Mouse (Mus musculus) lung, embryonic 15.5 days (tissue): ENCODE measurements around the gene Lefty1. TPM values are rescaled to one million over a fixed set of nuclear protein-coding genes. Genes with fewer than 3 reads are reported as not detected.

ENCODE experiments used
- ATAC-seq: fragments of 200-750 bp; cut with Nextera tagmentation; 2 replicates; pipeline ENCODE4 v1.8.0; 2017; ENCODE audit warnings: moderate number of reproducible peaks, borderline replicate concordance; ENCODE audit not compliant: low FRiP score, low TSS enrichment; ENCODE audit errors: extremely low read depth
- H3K27ac ChIP-seq: fragments of 300-500 bp; sonication (generic); 2 replicates; pipeline ENCODE4 v1.5.1; 2015; ENCODE audit warnings: moderate library complexity, mild to moderate bottlenecking, inconsistent platforms
- H3K27me3 ChIP-seq: fragments of 300-500 bp; sonication (generic); 2 replicates; pipeline ENCODE4 v1.6.1; 2015; ENCODE audit warnings: inconsistent platforms
- H3K36me3 ChIP-seq: fragments of 300-500 bp; sonication (generic); 2 replicates; pipeline ENCODE4 v1.6.1; 2015; ENCODE audit warnings: inconsistent platforms
- H3K4me1 ChIP-seq: fragments of 300-500 bp; sonication (generic); 2 replicates; pipeline ENCODE4 v1.6.1; 2015; ENCODE audit warnings: inconsistent platforms
- H3K4me2 ChIP-seq: fragments of 300-500 bp; sonication (generic); 2 replicates; pipeline ENCODE4 v1.6.1; 2015; ENCODE audit warnings: inconsistent platforms, mild to moderate bottlenecking, moderate library complexity
- H3K4me3 ChIP-seq: fragments of 300-500 bp; sonication (generic); 2 replicates; pipeline ENCODE4 v1.5.1; 2015; ENCODE audit warnings: mild to moderate bottlenecking, inconsistent platforms
- H3K9ac ChIP-seq: fragments of 300-500 bp; sonication (generic); 2 replicates; pipeline ENCODE4 v1.6.1; 2015; ENCODE audit warnings: inconsistent platforms
- H3K9me3 ChIP-seq: fragments of 300-500 bp; sonication (generic); 2 replicates; pipeline ENCODE4 v1.6.1; 2016; ENCODE audit warnings: inconsistent platforms
- WGBS: fragments of 180-500 bp; shearing (Covaris S2); methylation state at CpG from one replicate; pipeline ENCODE4 v1.1.7; 2015; 5-methylcytosine and 5-hydroxymethylcytosine counted together
- polyA plus RNA-seq: library from polyadenylated mRNA; unstranded; fragments of >200 nt; fragmentation: Nextera tagmentation; extraction: Ambion mirVana; gene quantifications from 2 replicates; pipeline ENCODE4 v1.2.1, GENCODE M21; 2015

The Lefty1 gene
- polyA plus RNA-seq, 1 experiment from 2014 or later, result 1.2 TPM

DNA sequence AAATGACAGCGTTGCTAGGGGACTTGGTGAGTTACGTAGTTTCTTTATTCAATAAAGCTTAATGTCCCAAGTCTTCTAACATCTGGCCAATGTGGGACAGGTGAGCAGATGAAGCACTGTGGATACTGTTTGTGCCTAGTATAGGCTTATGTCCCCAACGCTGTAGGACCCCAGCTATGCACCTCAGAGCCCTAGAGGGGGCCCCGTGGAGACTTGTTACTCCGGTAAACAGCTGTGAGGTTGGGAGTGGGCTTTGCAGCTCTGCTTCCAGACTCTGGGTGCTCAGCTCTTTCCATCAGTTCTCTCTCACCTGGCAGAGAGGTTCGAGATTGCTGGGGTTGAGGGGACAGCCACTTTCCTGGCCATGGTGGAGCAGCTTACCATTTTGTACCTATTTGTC is 29.5 kb upstream of the Lefty1 start:
- peak overlapping the region; percentile 92 for H3K4me3 ChIP-seq
- no peak overlapping the region for H3K27ac ChIP-seq
- peaks cover 23% of the 10 kb centered on the region for H3K36me3 ChIP-seq
- peak overlapping the region; percentile 19; the same call in 1 of the 2 replicates for H3K9ac ChIP-seq
- no peaks in the 10 kb centered on the region for H3K9me3 ChIP-seq
- no peaks in the 10 kb centered on the region for H3K27me3 ChIP-seq
- H3K4me2 ChIP-seq, result peak overlapping the region; percentile 73
- H3K4me1 ChIP-seq, result peaks cover 18% of the 10 kb centered on the region
- no peak for ATAC-seq
- 59% methylated on average over 6 of the region's 6 CpGs for WGBS

DNA sequence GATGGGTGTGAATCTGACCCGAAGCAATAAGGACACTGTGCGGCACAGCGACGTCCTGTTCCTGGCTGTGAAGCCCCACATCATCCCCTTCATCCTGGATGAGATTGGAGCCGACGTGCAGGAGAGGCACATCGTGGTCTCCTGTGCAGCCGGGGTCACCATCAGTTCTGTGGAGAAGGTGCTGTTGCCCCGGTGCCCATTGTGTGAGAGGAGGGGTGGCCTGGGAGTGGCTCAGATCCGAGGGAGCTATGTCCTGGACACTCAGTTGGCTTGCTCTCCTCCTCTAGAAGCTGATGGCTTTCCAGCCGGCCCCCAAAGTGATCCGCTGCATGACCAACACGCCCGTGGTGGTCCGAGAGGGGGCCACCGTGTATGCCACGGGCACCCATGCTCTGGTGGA is 28.9 kb upstream of the Lefty1 start:
- H3K4me1 ChIP-seq, result peaks cover 18% of the 10 kb centered on the region
- no peak overlapping the region for H3K4me3 ChIP-seq
- H3K4me2 ChIP-seq, result no peak overlapping the region
- H3K9me3 ChIP-seq, result no peaks in the 10 kb centered on the region
- H3K27ac ChIP-seq, result no peak overlapping the region
- no peak for ATAC-seq
- H3K9ac ChIP-seq, result 0 out of 2 replicates have a peak overlapping the region, but pooled peaks have one; percentile 19
- 93% methylated on average over 17 of the region's 17 CpGs for WGBS
- peaks cover 23% of the 10 kb centered on the region for H3K36me3 ChIP-seq
- no peaks in the 10 kb centered on the region for H3K27me3 ChIP-seq

DNA sequence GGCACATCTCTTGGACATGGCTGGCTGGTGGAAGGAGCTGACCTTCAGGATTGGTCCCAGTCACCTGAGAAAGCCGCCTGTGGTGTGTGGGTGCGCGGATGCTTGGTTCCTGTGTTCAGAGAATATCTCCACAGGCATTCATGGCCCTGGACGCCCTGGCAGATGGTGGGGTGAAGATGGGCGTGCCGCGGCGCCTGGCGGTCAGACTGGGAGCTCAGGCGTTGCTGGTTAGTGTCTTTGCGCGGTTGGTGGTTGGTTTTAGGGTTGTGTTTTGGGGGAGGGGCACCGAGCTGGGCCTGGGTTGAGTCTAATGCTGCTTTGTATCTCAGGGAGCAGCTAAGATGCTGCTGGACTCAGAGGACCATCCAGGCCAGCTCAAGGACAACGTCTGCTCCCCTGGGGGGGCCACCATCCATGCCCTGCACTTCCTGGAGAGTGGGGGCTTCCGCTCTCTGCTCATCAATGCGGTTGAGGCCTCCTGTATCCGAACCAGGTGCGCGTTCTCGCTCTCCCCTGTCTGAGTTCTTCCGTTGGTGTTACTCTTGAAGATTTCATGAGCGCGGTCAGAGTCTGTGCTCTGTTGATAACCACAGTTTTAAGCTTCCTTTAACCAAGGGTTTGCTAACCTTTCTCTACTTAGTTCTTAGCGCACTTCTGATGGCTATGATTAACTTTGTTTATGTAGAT is 28.2 kb upstream of the Lefty1 start:
- Histone ChIP-seq H3K9me3 (no peaks in the 10 kb centered on the region), H3K4me2 (no peak overlapping the region), H3K36me3 (peaks cover 23% of the 10 kb centered on the region), H3K9ac (no peak overlapping the region), H3K4me3 (no peak overlapping the region), H3K27me3 (no peaks in the 10 kb centered on the region), H3K4me1 (peaks cover 18% of the 10 kb centered on the region), H3K27ac (no peak overlapping the region)
- no peak for ATAC-seq
- WGBS, result 90% methylated on average over 24 of the region's 24 CpGs

DNA sequence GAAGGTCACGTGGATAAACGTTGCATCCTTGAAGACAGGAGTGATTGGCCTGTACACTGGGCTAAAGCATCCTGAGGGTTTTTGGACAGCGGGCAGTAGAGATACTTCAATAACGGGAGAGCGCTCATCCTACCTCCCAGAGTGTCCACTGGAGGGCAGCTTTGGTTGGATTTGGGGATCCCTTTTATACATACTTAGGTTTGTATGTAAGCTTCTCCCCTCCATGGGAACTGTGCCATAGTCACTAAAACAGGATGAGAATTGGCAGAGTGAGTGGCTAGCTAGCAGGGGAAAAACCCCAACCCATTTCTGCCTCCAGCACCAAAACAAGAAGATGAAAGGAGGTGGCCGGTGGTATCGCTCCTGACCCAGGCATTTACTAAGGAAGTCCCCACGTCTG is 23.7 kb upstream of the Lefty1 start:
- H3K4me1 ChIP-seq, result no peaks in the 10 kb centered on the region
- H3K9me3 ChIP-seq, result no peaks in the 10 kb centered on the region
- no peak for ATAC-seq
- peaks cover 21% of the 10 kb centered on the region for H3K36me3 ChIP-seq
- no peaks in the 10 kb centered on the region for H3K27me3 ChIP-seq
- no peak overlapping the region for H3K4me3 ChIP-seq
- WGBS, result 48% methylated on average over 8 of the region's 8 CpGs
- no peak overlapping the region for H3K27ac ChIP-seq
- no peak overlapping the region for H3K9ac ChIP-seq
- H3K4me2 ChIP-seq, result peak overlapping the region; percentile 28

DNA sequence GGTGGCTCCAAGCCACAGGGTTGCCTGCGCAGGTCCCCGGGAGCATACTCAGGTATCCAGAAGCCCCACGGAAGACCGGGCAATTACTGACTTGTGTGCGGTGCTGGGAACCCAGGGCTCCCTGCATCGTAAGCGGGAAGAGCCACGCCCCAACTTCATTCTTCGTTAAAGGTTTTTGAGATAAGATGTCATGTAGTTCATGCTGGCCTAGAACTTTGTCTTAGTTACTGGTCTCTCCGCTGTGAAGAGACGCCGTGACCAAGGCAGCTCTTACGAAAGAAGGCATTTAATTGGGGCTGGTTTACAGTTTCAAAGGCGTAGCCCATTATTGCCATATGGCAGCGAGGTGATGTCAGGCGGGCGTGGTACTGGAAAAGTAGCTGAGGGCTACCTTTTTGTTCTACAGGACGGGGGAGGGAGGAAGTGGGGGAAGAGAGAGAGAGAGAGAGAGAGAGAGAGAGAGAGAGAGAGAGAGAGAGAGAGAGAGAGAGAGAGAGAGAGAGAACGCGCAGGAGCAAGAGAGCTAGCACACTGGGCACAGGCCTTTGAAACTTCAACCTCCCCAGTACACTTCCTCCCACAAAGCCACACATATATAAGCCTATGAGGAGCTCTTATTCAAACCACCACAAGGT is 23.1 kb upstream of the Lefty1 start:
- Histone ChIP-seq H3K9ac (no peak overlapping the region), H3K9me3 (no peaks in the 10 kb centered on the region), H3K27me3 (no peaks in the 10 kb centered on the region), H3K27ac (no peak overlapping the region), H3K4me3 (no peak overlapping the region), H3K4me2 (peak overlapping the region; percentile 28), H3K36me3 (peaks cover 15% of the 10 kb centered on the region), H3K4me1 (no peaks in the 10 kb centered on the region)
- 49% methylated on average over 20 of the region's 20 CpGs for WGBS
- ATAC-seq, result no peak

DNA sequence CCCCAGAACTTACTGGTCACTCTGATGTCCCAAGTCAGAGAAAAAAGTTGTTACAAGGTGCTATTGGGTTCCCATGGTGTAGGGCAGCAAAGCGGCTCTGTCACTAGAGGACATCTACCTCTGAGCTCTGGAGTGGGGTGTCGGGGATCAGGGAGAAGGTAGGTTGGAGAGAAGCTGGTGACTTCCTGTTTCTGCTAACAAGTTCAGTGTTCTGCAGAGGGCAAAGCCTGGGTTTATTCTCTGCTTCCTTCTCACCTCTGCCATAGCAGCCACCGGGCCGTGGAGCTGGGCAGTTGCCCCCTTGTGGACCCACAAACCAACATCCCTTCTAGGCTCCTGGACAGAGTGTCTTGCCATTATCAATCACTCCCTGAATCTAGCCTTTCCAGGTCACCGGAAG is 22.0 kb upstream of the Lefty1 start:
- no peak for ATAC-seq
- Histone ChIP-seq H3K4me2 (no peak overlapping the region), H3K4me1 (no peaks in the 10 kb centered on the region), H3K27me3 (no peaks in the 10 kb centered on the region), H3K27ac (no peak overlapping the region), H3K4me3 (no peak overlapping the region), H3K36me3 (peaks cover 5% of the 10 kb centered on the region), H3K9ac (no peak overlapping the region), H3K9me3 (no peaks in the 10 kb centered on the region)
- 73% methylated on average over 5 of the region's 5 CpGs for WGBS

DNA sequence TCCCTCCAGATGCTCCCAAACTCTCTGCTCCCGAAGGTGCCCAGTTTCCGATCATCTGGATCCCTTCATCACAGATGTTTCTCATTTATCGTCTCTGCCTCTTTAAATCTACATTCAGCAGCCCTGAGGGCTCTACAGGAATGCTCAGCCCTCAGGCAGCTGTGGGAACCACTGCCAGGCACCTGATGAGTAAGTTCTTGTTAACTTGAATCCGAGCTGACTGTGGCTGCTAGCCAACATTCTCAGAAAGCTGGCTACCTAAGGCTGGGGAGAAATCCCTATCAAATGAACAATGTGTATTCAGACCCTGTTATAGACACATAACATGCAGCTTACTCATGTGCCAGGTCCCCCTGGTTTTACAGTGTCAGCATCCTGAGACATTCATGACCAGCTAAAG is 21.0 kb upstream of the Lefty1 start:
- WGBS, result 41% methylated on average over 4 of the region's 4 CpGs
- no peak overlapping the region for H3K4me3 ChIP-seq
- no peak for ATAC-seq
- H3K4me1 ChIP-seq, result no peaks in the 10 kb centered on the region
- no peaks in the 10 kb centered on the region for H3K9me3 ChIP-seq
- no peaks in the 10 kb centered on the region; the same call in 1 of the 2 replicates for H3K36me3 ChIP-seq
- no peak overlapping the region for H3K4me2 ChIP-seq
- H3K27me3 ChIP-seq, result no peaks in the 10 kb centered on the region
- no peak overlapping the region for H3K27ac ChIP-seq
- no peak overlapping the region for H3K9ac ChIP-seq

DNA sequence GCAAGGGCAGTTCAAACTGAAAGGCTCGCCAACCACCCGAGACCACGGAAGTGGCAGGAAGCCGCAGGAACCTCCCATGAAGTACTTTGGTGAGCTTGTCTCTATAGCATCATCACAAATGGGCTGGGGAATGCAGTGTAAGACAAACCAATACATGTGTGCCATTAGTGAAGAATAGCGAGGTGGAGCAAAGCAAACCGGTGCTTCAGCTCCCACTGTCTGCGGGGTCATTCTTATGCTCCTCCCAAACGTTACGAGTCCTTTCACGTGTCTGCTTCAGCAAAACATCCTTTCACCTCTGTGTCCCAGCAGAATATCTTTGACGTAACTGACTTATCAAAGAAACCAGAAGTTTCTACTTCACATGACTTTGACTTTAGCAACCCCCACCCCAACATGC is 18.4 kb upstream of the Lefty1 start:
- no peak overlapping the region for H3K9ac ChIP-seq
- H3K36me3 ChIP-seq, result no peaks in the 10 kb centered on the region
- no peak overlapping the region for H3K4me2 ChIP-seq
- H3K4me1 ChIP-seq, result no peaks in the 10 kb centered on the region
- H3K27ac ChIP-seq, result no peak overlapping the region
- WGBS, result 82% methylated on average over 11 of the region's 11 CpGs
- H3K4me3 ChIP-seq, result no peak overlapping the region
- no peak for ATAC-seq
- H3K27me3 ChIP-seq, result no peaks in the 10 kb centered on the region
- no peaks in the 10 kb centered on the region for H3K9me3 ChIP-seq

DNA sequence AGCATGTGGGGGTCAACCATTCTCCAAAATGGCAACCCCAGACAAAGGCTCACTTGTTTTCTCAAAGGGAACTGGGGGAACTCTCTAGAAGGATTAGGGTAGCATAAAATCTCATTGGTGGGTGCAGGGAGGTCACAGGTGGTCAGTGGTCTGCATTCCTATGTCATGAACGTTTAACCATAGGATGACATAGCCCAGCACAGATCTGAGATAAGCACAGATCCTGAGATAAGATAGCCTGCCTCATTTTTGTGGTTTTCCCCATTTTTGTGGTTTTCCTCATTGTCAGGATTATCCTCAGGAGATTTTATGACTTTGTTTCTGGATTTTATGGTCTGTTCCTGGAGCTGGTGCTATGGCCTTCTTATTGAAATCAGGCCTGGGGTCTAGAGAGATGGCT is 17.8 kb upstream of the Lefty1 start:
- WGBS, result 8% methylated on average over 1 of the region's 1 CpGs
- no peak for ATAC-seq
- no peaks in the 10 kb centered on the region for H3K36me3 ChIP-seq

DNA sequence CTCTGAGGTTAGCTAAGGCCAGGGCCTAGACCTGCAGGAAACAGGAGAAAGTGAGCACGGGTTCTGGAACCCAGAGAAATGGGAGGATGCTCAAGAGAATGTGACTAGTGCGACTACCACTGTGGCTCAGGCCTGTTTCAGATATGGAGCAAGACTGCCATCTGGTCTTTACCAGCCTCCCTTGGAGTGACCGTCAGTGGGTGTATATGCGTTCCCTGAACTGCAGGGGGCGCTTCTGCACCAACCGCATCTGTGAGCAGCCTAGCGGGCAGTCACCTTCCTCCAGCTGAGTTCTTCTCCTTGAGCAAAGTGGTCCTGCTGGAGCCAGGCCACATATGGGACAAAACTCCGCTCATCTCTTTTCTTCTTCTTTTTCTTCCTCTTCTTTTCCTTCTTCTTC is 15.1 kb upstream of the Lefty1 start:
- Histone ChIP-seq H3K4me3 (no peak overlapping the region), H3K27me3 (no peaks in the 10 kb centered on the region), H3K27ac (no peak overlapping the region), H3K4me1 (no peaks in the 10 kb centered on the region), H3K9me3 (no peaks in the 10 kb centered on the region), H3K9ac (no peak overlapping the region), H3K4me2 (no peak overlapping the region), H3K36me3 (no peaks in the 10 kb centered on the region)
- ATAC-seq, result no peak
- WGBS, result 43% methylated on average over 8 of the region's 8 CpGs

More for the DNA sequence above, 17.8 kb upstream of the Lefty1 start:
- no peaks in the 10 kb centered on the region for H3K9me3 ChIP-seq
- H3K27ac ChIP-seq, result no peak overlapping the region
- H3K9ac ChIP-seq, result no peak overlapping the region
- no peaks in the 10 kb centered on the region for H3K4me1 ChIP-seq
- H3K27me3 ChIP-seq, result no peaks in the 10 kb centered on the region
- H3K4me3 ChIP-seq, result no peak overlapping the region
- no peak overlapping the region for H3K4me2 ChIP-seq

DNA sequence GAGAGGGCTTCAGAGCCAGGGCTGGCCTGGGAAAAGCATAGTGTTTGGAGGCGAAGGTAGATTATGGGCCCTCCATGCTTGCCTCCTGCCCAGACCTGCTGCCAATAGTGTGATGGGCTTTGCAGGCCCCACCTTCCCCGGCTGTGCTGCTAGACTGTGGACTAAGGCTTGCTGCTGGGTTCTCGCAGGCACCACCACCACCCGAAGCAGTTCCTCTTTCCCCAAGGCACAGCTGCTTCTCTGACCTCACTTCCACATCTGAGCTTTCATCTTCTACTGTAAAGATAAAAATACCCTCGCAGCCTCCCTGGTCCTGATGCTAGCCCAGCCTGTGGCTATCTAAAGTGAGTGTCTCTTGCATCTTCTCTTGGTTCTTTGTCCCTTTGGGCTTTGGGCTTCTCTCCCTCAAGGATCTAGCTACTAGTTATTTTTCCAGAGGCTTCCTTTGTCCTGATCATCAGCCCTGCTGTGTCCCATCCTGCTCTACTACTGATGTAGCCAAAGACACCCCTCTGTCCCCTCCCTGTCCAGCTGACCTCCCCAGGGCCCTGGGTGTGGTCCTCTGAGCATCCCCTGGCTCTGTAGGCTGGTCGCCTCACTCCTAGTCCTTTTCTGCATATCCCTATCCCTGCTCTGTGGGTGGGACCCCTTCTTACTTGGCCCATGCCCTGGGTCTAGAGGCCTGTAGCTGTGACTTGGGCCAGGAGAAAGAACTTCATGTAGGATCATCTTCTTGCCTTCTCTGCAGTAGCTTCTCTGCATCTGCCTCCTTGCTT is 12.4 kb upstream of the Lefty1 start:
- no peak for ATAC-seq

DNA sequence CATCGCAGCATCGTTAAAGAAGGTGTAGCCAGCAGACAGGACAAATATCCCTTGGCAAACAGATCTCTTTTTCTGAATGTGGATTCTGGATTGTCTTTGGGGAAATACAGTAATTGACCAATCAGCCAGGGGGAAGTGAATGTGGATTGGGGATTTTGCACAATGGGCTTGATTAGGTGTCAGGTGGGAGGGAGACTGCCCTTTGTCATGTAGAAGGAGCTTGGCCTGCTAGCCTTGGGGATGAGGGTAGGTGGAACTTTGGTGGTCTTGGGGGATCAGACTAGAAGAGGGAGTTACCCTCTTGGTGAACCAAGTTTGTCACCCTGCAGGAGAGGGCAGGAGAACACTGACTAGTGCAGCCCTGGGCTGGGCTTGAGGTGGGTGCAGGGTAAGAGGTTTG is 10.1 kb upstream of the Lefty1 start:
- H3K36me3 ChIP-seq, result no peaks in the 10 kb centered on the region
- H3K27ac ChIP-seq, result no peak overlapping the region
- H3K27me3 ChIP-seq, result no peaks in the 10 kb centered on the region; the same call in 1 of the 2 replicates
- H3K9me3 ChIP-seq, result no peaks in the 10 kb centered on the region
- H3K9ac ChIP-seq, result no peak overlapping the region
- no peak for ATAC-seq
- no peak overlapping the region for H3K4me3 ChIP-seq
- WGBS, result 42% methylated on average over 2 of the region's 2 CpGs
- no peaks in the 10 kb centered on the region for H3K4me1 ChIP-seq
- H3K4me2 ChIP-seq, result no peak overlapping the region

More for the DNA sequence above, 12.4 kb upstream of the Lefty1 start:
- Histone ChIP-seq H3K27me3 (no peaks in the 10 kb centered on the region), H3K4me1 (no peaks in the 10 kb centered on the region), H3K4me3 (no peak overlapping the region), H3K9ac (no peak overlapping the region), H3K4me2 (no peak overlapping the region), H3K27ac (no peak overlapping the region), H3K9me3 (no peaks in the 10 kb centered on the region), H3K36me3 (no peaks in the 10 kb centered on the region)
- WGBS, result 65% methylated on average over 6 of the region's 6 CpGs
